Mouse (Mus musculus): Measurements from ENCODE around the gene Sox6. TPM values are rescaled to one million over a fixed set of nuclear protein-coding genes. Genes with fewer than 3 reads are reported as not detected.

Gene Sox6
- polyA plus RNA-seq, 1 experiment from 2014 or later = 3.5 TPM

DNA sequence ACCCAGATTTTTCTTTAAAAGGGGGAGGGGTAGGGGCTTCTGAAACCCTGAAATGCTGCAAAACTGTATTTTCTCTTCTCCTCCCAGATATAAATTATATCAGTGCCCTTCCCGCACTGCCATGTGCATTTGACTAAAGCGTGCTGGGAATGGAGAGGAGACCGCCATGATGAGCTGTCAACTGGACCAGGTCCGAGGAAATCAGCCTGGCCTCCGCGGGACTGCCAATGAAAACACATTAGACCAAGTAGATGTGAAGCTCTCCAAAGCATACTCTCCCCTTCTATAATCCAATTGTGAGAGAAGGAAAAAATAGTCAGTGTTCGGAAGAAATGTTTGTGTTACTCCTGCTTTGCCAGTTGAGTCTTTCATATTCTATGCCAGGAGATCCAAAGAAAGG lies 284.4 kb downstream of the Sox6 start:
- DNase-seq (ENCODE audit: low read depth, low spot score) (no peak), ATAC-seq (no peak)
- TF ChIP-seq CTCF (IDR thresholded peaks at IDR 0.05) = no peak
- POLR2A ChIA-PET = no interaction called here
- in situ Hi-C loops (cut with MboI; ENCODE audit: low pct_unique_long_range_greater_than_20kb) = no loop called here
- no peaks in the 10 kb centered on the region for H3K27me3 ChIP-seq
- CTCF ChIA-PET = no interaction called here

- ChIA-PET CTCF (interaction anchor here (1.1 kb wide), 1 partner anchor 9 kb away, joined by 6 read pairs; no protein-coding TSS in a partner anchor), POLR2A (no interaction called here)
- no peaks in the 10 kb centered on the region for H3K27me3 ChIP-seq
- DNase-seq (ENCODE audit: low read depth, low spot score) = no peak
- ATAC-seq = no peak
- TF ChIP-seq CTCF (IDR thresholded peaks at IDR 0.05) = no peak
- in situ Hi-C loops (cut with MboI; ENCODE audit: low pct_unique_long_range_greater_than_20kb) = no loop called here
Observed at GRCm38 (mm10) chr7:115752121-115752634, 286.4 kb downstream of the Sox6 start.

- ATAC-seq (peak; percentile 74), DNase-seq (ENCODE audit: low read depth, low spot score) (no peak)
- TF ChIP-seq CTCF (IDR thresholded peaks at IDR 0.05) = no peak
- ChIA-PET CTCF (no interaction called here), POLR2A (no interaction called here)
- no peaks in the 10 kb centered on the region for H3K27me3 ChIP-seq
- in situ Hi-C loops (cut with MboI; ENCODE audit: low pct_unique_long_range_greater_than_20kb) = no loop called here
Observed at GRCm38 (mm10) chr7:115751083-115751482, 287.5 kb downstream of the Sox6 start.

- ATAC-seq = no peak
- POLR2A ChIA-PET = no interaction called here
- TF ChIP-seq CTCF (IDR thresholded peaks at IDR 0.05) = no peak
- H3K27me3 ChIP-seq = no peaks in the 10 kb centered on the region
- CTCF ChIA-PET = no interaction called here
- no peak for DNase-seq (ENCODE audit: low read depth, low spot score)
- in situ Hi-C loops (cut with MboI; ENCODE audit: low pct_unique_long_range_greater_than_20kb) = no loop called here
Observed at GRCm38 (mm10) chr7:115750275-115750825, 288.2 kb downstream of the Sox6 start.

GRCm38 (mm10) chr7:115747541-115747940 lies 291.1 kb downstream of the Sox6 start:
- in situ Hi-C loops (cut with MboI; ENCODE audit: low pct_unique_long_range_greater_than_20kb) = no loop called here
- TF ChIP-seq CTCF (IDR thresholded peaks at IDR 0.05) = no peak
- DNase-seq (ENCODE audit: low read depth, low spot score) (no peak), ATAC-seq (no peak)
- POLR2A ChIA-PET = no interaction called here
- CTCF ChIA-PET = interaction anchor here (1.5 kb wide), 1 partner anchor 17 kb away, joined by 4 read pairs; no protein-coding TSS in a partner anchor
- H3K27me3 ChIP-seq = no peaks in the 10 kb centered on the region

DNA sequence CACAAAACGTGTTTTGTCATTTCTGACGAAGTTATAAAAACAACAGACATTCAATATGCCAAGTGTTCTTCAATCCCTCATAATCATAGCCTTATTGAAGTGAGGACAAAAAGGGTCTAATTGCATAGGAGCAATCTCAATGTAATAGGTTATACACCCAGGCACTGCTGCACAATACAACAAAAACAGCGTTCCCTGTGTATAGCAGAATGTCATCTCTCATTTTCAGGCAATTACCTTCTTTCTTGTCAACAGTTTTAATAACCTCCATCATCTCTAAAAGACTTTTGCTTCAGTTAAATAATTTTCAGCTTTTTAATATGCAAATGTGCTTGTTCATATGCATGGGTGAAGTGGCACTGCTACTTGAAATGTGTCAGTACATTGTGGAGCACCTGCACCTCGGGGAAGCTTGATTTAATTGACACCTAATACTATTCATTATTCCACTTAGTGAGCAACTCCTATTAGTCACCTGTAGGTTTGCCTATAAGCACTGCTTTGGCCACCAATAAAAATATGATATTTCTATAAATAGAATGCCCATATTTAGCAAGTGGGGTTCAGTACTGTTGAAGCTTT lies 292.8 kb downstream of the Sox6 start:
- POLR2A ChIA-PET = no interaction called here
- TF ChIP-seq CTCF (IDR thresholded peaks at IDR 0.05) = no peak
- ATAC-seq (no peak), DNase-seq (ENCODE audit: low read depth, low spot score) (no peak)
- in situ Hi-C loops (cut with MboI; ENCODE audit: low pct_unique_long_range_greater_than_20kb) = no loop called here
- no peaks in the 10 kb centered on the region for H3K27me3 ChIP-seq
- CTCF ChIA-PET = no interaction called here

GRCm38 (mm10) chr7:115734137-115734536 lies 304.5 kb downstream of the Sox6 start:
- TF ChIP-seq CTCF (IDR thresholded peaks at IDR 0.05) = no peak
- ATAC-seq (no peak), DNase-seq (ENCODE audit: low read depth, low spot score) (no peak)
- ChIA-PET POLR2A (no interaction called here), CTCF (interaction anchor here (1.1 kb wide), 1 partner anchor 14 kb away, joined by 3 read pairs; no protein-coding TSS in a partner anchor)
- in situ Hi-C loops (cut with MboI; ENCODE audit: low pct_unique_long_range_greater_than_20kb) = no loop called here
- no peaks in the 10 kb centered on the region for H3K27me3 ChIP-seq

DNA sequence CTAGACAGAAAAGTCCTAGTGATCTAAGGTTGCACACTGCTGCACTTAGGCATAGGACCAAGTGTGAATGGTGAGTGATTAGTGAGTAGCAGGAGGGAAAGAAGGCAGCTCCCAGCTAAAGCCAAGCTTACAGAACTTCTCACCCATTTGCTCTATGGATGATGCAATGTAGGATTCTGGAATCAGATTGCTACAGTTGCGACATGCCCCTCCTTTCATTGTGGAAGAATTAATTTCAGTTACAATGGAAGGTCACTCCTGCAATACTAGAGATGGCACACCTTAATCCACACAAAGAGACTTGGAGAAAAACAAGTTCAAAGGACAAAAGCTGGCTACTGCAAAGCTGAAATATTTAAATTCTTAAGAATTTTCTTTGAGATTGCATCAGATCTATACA lies 305.8 kb downstream of the Sox6 start:
- no peaks in the 10 kb centered on the region for H3K27me3 ChIP-seq
- DNase-seq (ENCODE audit: low read depth, low spot score) (no peak), ATAC-seq (peak; percentile 39)
- ChIA-PET CTCF (no interaction called here), POLR2A (no interaction called here)
- in situ Hi-C loops (cut with MboI; ENCODE audit: low pct_unique_long_range_greater_than_20kb) = no loop called here
- no peak for TF ChIP-seq CTCF (IDR thresholded peaks at IDR 0.05)

- ChIA-PET CTCF (no interaction called here), POLR2A (interaction anchor here (0.7 kb wide), 1 partner anchor 511 kb away, joined by 3 read pairs; no protein-coding TSS in a partner anchor)
- no peak for ATAC-seq
- TF ChIP-seq CTCF (IDR thresholded peaks at IDR 0.05) = no peak
- in situ Hi-C loops (cut with MboI; ENCODE audit: low pct_unique_long_range_greater_than_20kb) = no loop called here
- H3K27me3 ChIP-seq = no peaks in the 10 kb centered on the region
- DNase-seq (ENCODE audit: low read depth, low spot score) = no peak
Observed at GRCm38 (mm10) chr7:115726776-115727175, 311.8 kb downstream of the Sox6 start.

DNA sequence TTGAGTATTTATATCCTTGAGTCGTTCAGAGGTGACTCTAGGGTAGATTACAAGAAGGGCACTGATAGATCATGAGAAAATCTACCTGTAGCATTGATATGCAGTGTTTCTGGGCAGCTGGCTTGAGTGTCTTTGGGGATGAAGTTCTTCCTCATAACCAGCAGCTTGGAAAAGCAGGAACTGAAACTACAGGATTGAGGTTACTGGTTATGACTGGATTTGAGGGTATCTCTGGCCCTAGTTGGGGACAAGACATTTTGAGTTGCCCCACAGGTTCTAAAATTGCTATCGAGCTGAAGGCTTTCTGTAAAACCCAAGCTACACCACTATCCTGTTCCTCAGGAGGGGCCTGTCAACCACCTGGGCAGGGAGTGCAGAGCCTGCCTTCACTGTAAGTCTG lies 314.2 kb downstream of the Sox6 start:
- CTCF ChIA-PET = interaction anchor here (1.2 kb wide), 1 partner anchor 24 kb away, joined by 3 read pairs; no protein-coding TSS in a partner anchor
- ATAC-seq = no peak
- no peak for TF ChIP-seq CTCF (IDR thresholded peaks at IDR 0.05)
- in situ Hi-C loops (cut with MboI; ENCODE audit: low pct_unique_long_range_greater_than_20kb) = no loop called here
- DNase-seq (ENCODE audit: low read depth, low spot score) = no peak
- no peaks in the 10 kb centered on the region for H3K27me3 ChIP-seq
- POLR2A ChIA-PET = no interaction called here

DNA sequence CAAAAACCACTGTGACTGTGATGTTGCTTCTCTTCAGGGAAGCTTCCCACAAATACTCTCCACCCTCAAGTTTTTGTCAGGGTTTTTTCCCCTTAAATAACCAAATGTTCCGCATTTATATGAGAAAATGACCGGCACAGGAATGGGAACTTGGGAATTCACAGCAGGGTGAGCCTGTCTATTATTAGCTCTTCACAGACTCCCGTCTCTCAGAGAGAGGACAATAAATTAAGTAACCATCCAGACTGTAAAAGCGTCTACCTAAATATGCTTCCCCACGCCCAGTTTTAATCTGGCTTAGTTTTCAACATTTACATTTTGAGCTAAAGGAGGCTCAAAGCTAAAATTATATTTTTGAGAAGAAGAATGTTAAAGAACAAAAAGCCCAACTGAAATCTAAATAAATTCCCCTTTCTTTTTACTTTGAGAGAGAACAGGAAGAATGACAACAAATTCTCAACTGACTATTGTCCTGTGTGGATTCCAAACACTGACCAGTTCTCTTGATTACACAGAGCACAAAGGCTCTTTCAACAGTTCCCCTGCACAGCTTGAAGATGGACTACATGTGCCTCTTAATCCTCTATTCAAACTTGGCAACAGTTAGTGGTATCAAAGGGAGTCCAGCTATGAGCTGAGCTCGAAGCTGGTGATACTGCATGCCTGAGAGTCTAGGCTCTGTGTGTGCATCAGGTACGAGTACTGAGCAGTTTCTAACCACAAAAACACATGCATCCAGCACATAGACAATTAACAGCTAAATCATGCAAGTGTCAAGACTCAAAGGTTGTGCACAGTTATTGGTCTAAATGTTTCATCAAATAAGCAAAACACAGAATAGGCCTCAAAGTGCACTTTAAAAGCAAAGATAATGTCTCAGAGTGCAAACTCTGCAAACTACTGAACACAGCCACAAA lies 316.7 kb downstream of the Sox6 start:
- in situ Hi-C loops (cut with MboI; ENCODE audit: low pct_unique_long_range_greater_than_20kb) = no loop called here
- ATAC-seq (no peak), DNase-seq (ENCODE audit: low read depth, low spot score) (no peak)
- no peaks in the 10 kb centered on the region for H3K27me3 ChIP-seq
- TF ChIP-seq CTCF (IDR thresholded peaks at IDR 0.05) = no peak
- POLR2A ChIA-PET = no interaction called here
- CTCF ChIA-PET = no interaction called here

Measured in Patski (cell line).